Mouse (Mus musculus): ENCODE results near the gene Nudt21.

- TF ChIP-seq GATA1 (IDR thresholded peaks at IDR 0.05; ENCODE audit: borderline replicate concordance, low read length) (no peak), FLI1 (IDR thresholded peaks at IDR 0.05; ENCODE audit: low read length) (no peak)
Measured at GRCm38 (mm10) chr8:93983827-93984226, 53.0 kb downstream of the Nudt21 start.
